Mouse (Mus musculus) heart, embryonic 12.5 days (tissue): Measurements from ENCODE around the gene Ipcef1. TPM values are rescaled to one million over a fixed set of nuclear protein-coding genes. Genes with fewer than 3 reads are reported as not detected.

Source experiments
- ATAC-seq: fragments of 200-750 bp; cut with Nextera tagmentation; 2 replicates; pipeline ENCODE4 v1.8.0; 2017; ENCODE audit warnings: moderate TSS enrichment, moderate library complexity; ENCODE audit not compliant: insufficient number of reproducible peaks, low FRiP score
- H3K27ac ChIP-seq: fragments of 300-500 bp; sonication (generic); 2 replicates; pipeline ENCODE4 v1.5.1; 2016; ENCODE audit warnings: mild to moderate bottlenecking, moderate library complexity; ENCODE audit not compliant: poor library complexity, severe bottlenecking
- H3K27me3 ChIP-seq: fragments of 300-500 bp; sonication (generic); replicated peaks from 2 replicates; pipeline ENCODE4 v1.6.1; 2016; ENCODE audit warnings: mild to moderate bottlenecking, moderate library complexity
- H3K36me3 ChIP-seq: fragments of 300-500 bp; sonication (generic); 2 replicates; pipeline ENCODE4 v1.6.1; 2016; ENCODE audit warnings: mild to moderate bottlenecking, moderate library complexity
- H3K4me1 ChIP-seq: fragments of 300-500 bp; sonication (generic); replicated peaks from 2 replicates; pipeline ENCODE4 v1.6.1; 2016; ENCODE audit warnings: mild to moderate bottlenecking
- H3K4me2 ChIP-seq: fragments of 300-500 bp; sonication (generic); 2 replicates; pipeline ENCODE4 v1.6.1; 2016; ENCODE audit warnings: mild to moderate bottlenecking, moderate library complexity
- H3K4me3 ChIP-seq: fragments of 300-500 bp; sonication (generic); 2 replicates; pipeline ENCODE4 v1.5.1; 2016; ENCODE audit warnings: mild to moderate bottlenecking
- H3K9ac ChIP-seq: fragments of 300-500 bp; sonication (generic); 2 replicates; pipeline ENCODE4 v1.6.1; 2016; ENCODE audit warnings: mild to moderate bottlenecking, moderate library complexity
- H3K9me3 ChIP-seq: fragments of 300-500 bp; sonication (generic); replicated peaks from 2 replicates; pipeline ENCODE4 v1.6.1; 2016; ENCODE audit warnings: mild to moderate bottlenecking, moderate library complexity
- WGBS: fragments of 180-500 bp; shearing (Covaris S2); methylation state at CpG from one replicate; pipeline ENCODE4 v1.1.7; 2016; 5-methylcytosine and 5-hydroxymethylcytosine counted together
- polyA plus RNA-seq: library from polyadenylated mRNA; unstranded; fragments of >200 nt; fragmentation: Nextera tagmentation; extraction: Ambion mirVana; gene quantifications from 2 replicates; pipeline ENCODE4 v1.2.1, GENCODE M21; 2016

The Ipcef1 gene
- polyA plus RNA-seq, 1 experiment from 2014 or later, result 0.08 TPM

- no peak for ATAC-seq
- 74% methylated on average over 9 of the region's 9 CpGs for WGBS
These were observed 11.6 kb upstream of the Ipcef1 start for GRCm38 (mm10) chr10:7063752-7064457.

DNA sequence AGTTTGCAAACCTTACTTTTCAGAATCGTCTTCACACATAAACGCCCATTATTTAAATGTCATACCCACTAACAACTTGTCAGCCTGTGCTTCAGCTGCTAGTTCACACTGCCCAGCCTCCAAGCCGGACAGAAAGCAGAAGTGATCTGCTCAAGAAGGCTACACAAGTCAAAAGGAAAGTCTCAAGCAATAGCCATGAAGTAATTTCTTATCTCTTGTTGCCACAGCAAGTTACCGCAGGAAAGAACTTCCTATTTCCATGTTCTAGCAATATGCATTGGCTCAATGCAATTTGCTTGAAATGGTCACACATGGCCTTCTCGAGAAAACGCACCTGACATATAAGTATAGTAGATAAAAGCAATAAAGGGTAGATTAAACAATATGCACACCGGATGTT, 10.7 kb upstream of the Ipcef1 start:
- Histone ChIP-seq H3K4me3 (no peak overlapping the region), H3K36me3 (no peaks in the 10 kb centered on the region), H3K27me3 (no peaks in the 10 kb centered on the region), H3K9ac (no peak overlapping the region), H3K4me1 (no peaks in the 10 kb centered on the region), H3K9me3 (no peaks in the 10 kb centered on the region), H3K27ac (no peak overlapping the region), H3K4me2 (no peak overlapping the region)
- WGBS, result 67% methylated on average over 7 of the region's 7 CpGs
- no peak for ATAC-seq

More at GRCm38 (mm10) chr10:7063752-7064457, 11.6 kb upstream of the Ipcef1 start:
- Histone ChIP-seq H3K9ac (no peak overlapping the region), H3K27ac (no peak overlapping the region), H3K4me1 (no peaks in the 10 kb centered on the region), H3K4me2 (no peak overlapping the region), H3K4me3 (no peak overlapping the region), H3K27me3 (no peaks in the 10 kb centered on the region), H3K36me3 (no peaks in the 10 kb centered on the region), H3K9me3 (no peaks in the 10 kb centered on the region)

GRCm38 (mm10) chr10:7060326-7060725, 8.0 kb upstream of the Ipcef1 start:
- no peaks in the 10 kb centered on the region for H3K36me3 ChIP-seq
- H3K27me3 ChIP-seq, result no peaks in the 10 kb centered on the region
- H3K4me3 ChIP-seq, result no peak overlapping the region
- H3K9me3 ChIP-seq, result no peaks in the 10 kb centered on the region
- WGBS, result 76% methylated on average over 5 of the region's 5 CpGs
- no peak for ATAC-seq
- no peak overlapping the region for H3K27ac ChIP-seq
- no peaks in the 10 kb centered on the region for H3K4me1 ChIP-seq
- H3K4me2 ChIP-seq, result no peak overlapping the region
- H3K9ac ChIP-seq, result no peak overlapping the region

DNA sequence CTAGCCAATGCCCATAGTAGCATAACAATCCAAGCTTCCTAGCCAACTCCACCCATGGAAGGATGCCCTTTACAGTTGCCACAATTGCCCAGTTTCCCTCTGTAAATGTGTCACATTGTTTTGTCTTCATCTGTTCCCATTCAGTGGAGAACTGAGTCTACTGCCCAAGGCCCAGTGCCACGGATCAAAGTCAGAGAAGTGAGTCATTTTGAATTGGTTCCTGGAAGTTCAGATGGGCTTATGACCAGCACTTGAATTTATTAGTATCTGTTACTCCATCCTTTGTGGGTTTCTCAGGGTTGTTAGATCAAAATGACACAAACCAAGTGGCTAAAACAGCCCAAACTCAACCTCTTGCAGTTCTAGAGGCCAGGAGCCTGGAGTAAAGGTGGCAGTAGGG, 5.3 kb upstream of the Ipcef1 start:
- no peak for ATAC-seq
- H3K9ac ChIP-seq, result no peak overlapping the region
- 76% methylated on average over 1 of the region's 1 CpGs for whole genome bisulfite sequencing

GRCm38 (mm10) chr10:7054560-7055205, 2.4 kb upstream of the Ipcef1 start:
- Histone ChIP-seq H3K9ac (no peak overlapping the region), H3K4me2 (no peak overlapping the region), H3K36me3 (no peaks in the 10 kb centered on the region), H3K27ac (no peak overlapping the region), H3K4me1 (no peaks in the 10 kb centered on the region), H3K9me3 (no peaks in the 10 kb centered on the region), H3K4me3 (no peak overlapping the region), H3K27me3 (no peaks in the 10 kb centered on the region)
- ATAC-seq, result no peak
- 69% methylated on average over 6 of the region's 6 CpGs for WGBS

More for the DNA sequence above, 5.3 kb upstream of the Ipcef1 start:
- Histone ChIP-seq H3K36me3 (no peaks in the 10 kb centered on the region), H3K4me1 (no peaks in the 10 kb centered on the region), H3K27ac (no peak overlapping the region), H3K9me3 (no peaks in the 10 kb centered on the region), H3K4me2 (no peak overlapping the region), H3K4me3 (no peak overlapping the region), H3K27me3 (no peaks in the 10 kb centered on the region)

DNA sequence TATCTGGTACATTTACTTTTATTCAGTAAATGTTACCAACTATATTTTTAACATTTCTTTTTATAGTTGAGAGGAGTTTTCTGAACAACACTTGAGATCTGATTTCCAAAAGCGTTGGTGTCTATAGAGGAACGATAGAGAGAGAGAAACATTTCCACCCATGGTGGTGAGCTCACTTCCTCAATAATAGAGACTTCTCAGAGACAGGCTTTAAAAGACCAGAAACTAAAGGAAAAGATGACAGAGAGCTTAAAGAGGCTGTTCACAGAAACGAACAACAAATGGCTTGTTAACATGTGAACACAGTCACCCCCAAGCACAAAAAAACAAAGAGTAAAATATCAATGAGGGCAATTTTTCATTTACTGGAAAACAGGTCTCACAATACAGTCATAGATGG, 2.4 kb downstream of the Ipcef1 start:
- WGBS, result 51% methylated on average over 3 of the region's 3 CpGs
- no peak overlapping the region for H3K4me3 ChIP-seq
- no peaks in the 10 kb centered on the region for H3K4me1 ChIP-seq
- H3K27ac ChIP-seq, result no peak overlapping the region
- no peak overlapping the region for H3K4me2 ChIP-seq
- H3K9me3 ChIP-seq, result no peaks in the 10 kb centered on the region
- H3K27me3 ChIP-seq, result no peaks in the 10 kb centered on the region
- no peak overlapping the region for H3K9ac ChIP-seq
- H3K36me3 ChIP-seq, result no peaks in the 10 kb centered on the region
- no peak for ATAC-seq

DNA sequence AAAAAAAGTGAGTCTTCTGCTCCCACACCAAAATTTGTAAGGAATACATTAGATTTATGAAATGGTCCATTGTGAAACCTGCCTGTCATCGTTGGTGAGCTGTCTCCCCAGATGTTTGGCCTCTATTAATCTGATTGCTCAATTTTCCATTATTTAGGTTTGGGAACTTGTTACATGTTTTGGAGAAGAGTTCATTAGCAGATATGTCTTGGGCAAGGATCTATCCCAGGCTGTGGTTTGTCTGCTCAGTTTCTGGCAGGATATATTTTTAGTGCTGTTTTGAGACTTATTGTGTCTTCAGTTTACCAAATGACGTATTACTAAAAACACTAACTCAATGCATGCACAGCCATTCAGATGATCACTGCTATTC, 4.4 kb downstream of the Ipcef1 start:
- no peaks in the 10 kb centered on the region for H3K36me3 ChIP-seq
- no peaks in the 10 kb centered on the region for H3K4me1 ChIP-seq
- no peak overlapping the region for H3K4me2 ChIP-seq
- H3K9ac ChIP-seq, result no peak overlapping the region
- H3K27me3 ChIP-seq, result no peaks in the 10 kb centered on the region
- WGBS, result 80% methylated on average over 2 of the region's 2 CpGs
- H3K27ac ChIP-seq, result no peak overlapping the region
- no peak for ATAC-seq
- H3K4me3 ChIP-seq, result no peak overlapping the region
- no peaks in the 10 kb centered on the region for H3K9me3 ChIP-seq

- Histone ChIP-seq H3K9me3 (no peaks in the 10 kb centered on the region), H3K9ac (no peak overlapping the region), H3K36me3 (no peaks in the 10 kb centered on the region), H3K4me1 (no peaks in the 10 kb centered on the region), H3K27me3 (no peaks in the 10 kb centered on the region), H3K4me3 (no peak overlapping the region), H3K27ac (no peak overlapping the region), H3K4me2 (no peak overlapping the region)
- WGBS, result 45% methylated on average over 10 of the region's 10 CpGs
- no peak; the same call in 1 of the 2 replicates for ATAC-seq
These were observed 4.9 kb downstream of the Ipcef1 start for GRCm38 (mm10) chr10:7047288-7047918.

DNA sequence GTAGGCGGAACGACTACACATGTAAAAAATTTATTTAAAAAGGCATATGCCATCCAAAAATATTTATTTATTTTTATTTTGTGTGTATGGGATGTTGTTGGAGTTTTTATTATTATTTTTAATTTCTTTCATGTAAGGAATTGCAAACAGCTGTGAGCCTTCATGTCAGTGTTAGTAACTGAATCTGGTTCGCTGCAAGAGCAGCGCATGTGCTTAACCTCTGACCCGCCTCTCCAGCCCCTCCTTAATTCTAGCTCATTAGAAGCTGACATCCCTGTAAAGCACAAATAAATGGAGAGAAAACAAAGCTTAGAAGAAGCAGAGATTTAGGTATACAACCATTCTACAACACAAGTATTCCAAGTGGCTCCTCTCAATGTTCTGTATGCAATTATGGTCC, 8.4 kb downstream of the Ipcef1 start:
- no peak overlapping the region for H3K27ac ChIP-seq
- no peak overlapping the region for H3K4me2 ChIP-seq
- no peak for ATAC-seq
- H3K4me1 ChIP-seq, result no peaks in the 10 kb centered on the region
- H3K27me3 ChIP-seq, result no peaks in the 10 kb centered on the region
- no peaks in the 10 kb centered on the region for H3K9me3 ChIP-seq
- H3K4me3 ChIP-seq, result no peak overlapping the region
- no peaks in the 10 kb centered on the region for H3K36me3 ChIP-seq
- no peak overlapping the region for H3K9ac ChIP-seq
- WGBS, result 79% methylated on average over 5 of the region's 5 CpGs

DNA sequence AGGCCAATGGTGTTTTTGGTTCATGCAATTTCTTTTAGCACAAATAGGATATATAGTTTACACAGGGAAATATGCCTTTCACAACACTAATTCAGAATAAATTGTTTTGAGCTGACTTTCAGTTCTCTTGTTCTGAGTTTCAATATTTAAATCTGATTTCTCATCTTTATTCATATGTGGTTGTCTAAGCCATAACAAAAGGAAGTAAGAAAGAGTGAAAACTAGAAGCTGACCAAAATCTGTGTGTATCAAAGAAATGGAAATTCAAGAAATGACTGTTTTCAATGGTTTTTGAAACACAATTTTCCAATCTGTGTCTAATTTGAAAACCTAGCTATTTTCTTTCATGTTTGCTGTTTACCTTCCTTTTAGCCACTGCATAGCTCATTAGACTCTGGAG, 11.2 kb downstream of the Ipcef1 start:
- Histone ChIP-seq H3K27ac (no peak overlapping the region), H3K27me3 (no peaks in the 10 kb centered on the region), H3K4me3 (no peak overlapping the region), H3K4me1 (no peaks in the 10 kb centered on the region), H3K4me2 (no peak overlapping the region), H3K9me3 (no peaks in the 10 kb centered on the region), H3K36me3 (no peaks in the 10 kb centered on the region), H3K9ac (no peak overlapping the region)
- no peak for ATAC-seq

DNA sequence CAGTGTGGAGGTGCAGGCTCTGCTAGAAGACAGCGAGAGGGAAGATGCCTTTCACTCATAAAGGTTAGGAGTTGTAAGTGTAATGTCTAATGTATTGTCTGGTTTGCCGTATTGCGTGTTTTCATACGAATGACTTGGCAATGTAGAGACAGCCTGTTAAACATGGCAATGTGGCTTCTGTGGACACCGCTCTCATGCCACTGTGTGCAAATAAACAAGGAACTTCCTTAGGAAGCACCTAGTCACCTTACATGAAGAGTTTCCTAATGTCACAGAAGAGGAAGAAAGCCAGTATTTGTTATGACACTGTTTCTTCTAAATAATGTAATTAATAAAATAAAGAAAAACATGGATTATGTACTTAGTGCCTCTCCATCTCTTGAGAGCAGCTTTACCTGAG, 15.1 kb downstream of the Ipcef1 start:
- 89% methylated on average over 5 of the region's 5 CpGs for WGBS
- no peak for ATAC-seq
- H3K27me3 ChIP-seq, result no peaks in the 10 kb centered on the region
- H3K4me2 ChIP-seq, result no peak overlapping the region
- 0 out of 2 replicates have a peak, but pooled peaks cover 3% of the 10 kb centered on the region for H3K4me1 ChIP-seq
- no peak overlapping the region for H3K27ac ChIP-seq
- no peaks in the 10 kb centered on the region for H3K36me3 ChIP-seq
- no peaks in the 10 kb centered on the region for H3K9me3 ChIP-seq
- H3K9ac ChIP-seq, result no peak overlapping the region
- no peak overlapping the region for H3K4me3 ChIP-seq
